Mouse (Mus musculus): Measurements from ENCODE around the gene Slfn14. TPM values are rescaled to one million over a fixed set of nuclear protein-coding genes. Genes with fewer than 3 reads are reported as not detected.
A peak's percentile ranks its signal among the peaks of the same experiment; 100 is the strongest.
"Not testable (repeated sequence)": the region's sequence is repeated elsewhere in the genome, so short reads cannot be mapped to it uniquely, and the experiment has no call there.

The Slfn14 gene
- polyA plus RNA-seq, 1 experiment: 24.0 TPM

DNA sequence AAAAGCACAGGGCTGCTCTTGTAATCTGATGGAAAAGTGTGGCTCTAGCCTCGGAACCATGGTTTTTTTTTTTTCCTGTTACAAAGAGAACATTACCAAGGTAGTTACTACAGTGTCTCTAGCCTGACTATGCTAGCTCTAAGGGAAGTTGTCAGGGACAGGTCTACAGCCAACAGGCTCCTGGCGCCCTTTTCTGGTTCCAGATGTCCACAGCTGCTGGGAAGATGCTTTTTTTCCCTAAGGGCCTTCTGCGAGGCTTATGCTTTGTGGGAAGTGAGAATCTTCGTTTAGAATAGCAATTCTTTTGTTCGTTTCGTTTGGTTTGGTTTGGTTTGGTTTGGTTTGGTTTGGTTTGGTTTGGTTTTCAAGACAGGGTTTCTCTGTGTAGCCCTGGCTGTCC lies 6.8 kb downstream of the Slfn14 start:
- TF ChIP-seq POLR2A (IDR thresholded peaks at IDR 0.05; ENCODE audit: borderline replicate concordance, control insufficient read depth, low read depth, low read length) (no peak), CTCF (IDR thresholded peaks at IDR 0.05; ENCODE audit: control insufficient read depth, insufficient read depth, low read length) (no peak)
- WGBS: 76% methylated on average over 6 of the region's 6 CpGs
- Histone ChIP-seq H3K27ac (ENCODE audit: control insufficient read depth, insufficient read depth, low read depth, low read length, poor library complexity) (no peak overlapping the region), H3K4me1 (ENCODE audit: control insufficient read depth, insufficient read depth, low read length) (no peaks in the 10 kb centered on the region; the same call in 1 of the 2 replicates), H3K4me3 (replicated peaks; ENCODE audit: control insufficient read depth, low read depth, low read length) (no peak overlapping the region)

GRCm38 (mm10) chr11:83279024-83279423 lies 7.5 kb downstream of the Slfn14 start:
- Histone ChIP-seq H3K27ac (ENCODE audit: control insufficient read depth, insufficient read depth, low read depth, low read length, poor library complexity) (no peak overlapping the region), H3K4me3 (replicated peaks; ENCODE audit: control insufficient read depth, low read depth, low read length) (no peak overlapping the region), H3K4me1 (ENCODE audit: control insufficient read depth, insufficient read depth, low read length) (no peaks in the 10 kb centered on the region; the same call in 1 of the 2 replicates)
- WGBS: 86% methylated on average over 4 of the region's 4 CpGs
- TF ChIP-seq POLR2A (IDR thresholded peaks at IDR 0.05; ENCODE audit: borderline replicate concordance, control insufficient read depth, low read depth, low read length): no peak
- TF ChIP-seq CTCF (IDR thresholded peaks at IDR 0.05; ENCODE audit: control insufficient read depth, insufficient read depth, low read length): no peak

DNA sequence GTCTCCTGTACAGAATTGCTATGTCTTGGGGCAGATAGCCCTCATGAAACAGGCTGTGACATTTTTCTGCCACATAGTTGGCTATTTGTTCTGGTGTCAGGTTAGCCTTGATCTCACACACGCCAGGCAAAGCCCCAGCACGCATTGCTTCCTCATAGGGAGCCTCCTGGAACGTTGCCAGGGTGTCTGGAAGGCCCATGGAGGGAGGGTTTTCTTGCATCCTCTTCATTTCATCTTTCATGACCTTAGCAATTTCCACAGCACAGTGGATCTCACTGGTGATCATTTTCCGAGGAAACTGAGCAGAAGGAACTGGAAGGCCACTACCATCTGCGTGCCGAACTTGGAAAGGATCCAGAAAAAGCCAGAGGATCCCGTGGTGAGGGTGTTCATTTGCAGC lies 10.3 kb downstream of the Slfn14 start:
- 71% methylated on average over 7 of the region's 7 CpGs for WGBS
- no peak for TF ChIP-seq CTCF (IDR thresholded peaks at IDR 0.05; ENCODE audit: control insufficient read depth, insufficient read depth, low read length)
- TF ChIP-seq POLR2A (IDR thresholded peaks at IDR 0.05; ENCODE audit: borderline replicate concordance, control insufficient read depth, low read depth, low read length): no peak
- Histone ChIP-seq H3K27ac (ENCODE audit: control insufficient read depth, insufficient read depth, low read depth, low read length, poor library complexity) (no peak overlapping the region), H3K4me1 (ENCODE audit: control insufficient read depth, insufficient read depth, low read length) (no peaks in the 10 kb centered on the region), H3K4me3 (replicated peaks; ENCODE audit: control insufficient read depth, low read depth, low read length) (no peak overlapping the region)

- no peak for TF ChIP-seq CTCF (IDR thresholded peaks at IDR 0.05; ENCODE audit: control insufficient read depth, insufficient read depth, low read length)
- no peak for TF ChIP-seq POLR2A (IDR thresholded peaks at IDR 0.05; ENCODE audit: borderline replicate concordance, control insufficient read depth, low read depth, low read length)
- H3K4me3 ChIP-seq (replicated peaks; ENCODE audit: control insufficient read depth, low read depth, low read length): no peak overlapping the region
- 18% methylated on average over 2 of the region's 2 CpGs for WGBS
- no peaks in the 10 kb centered on the region for H3K4me1 ChIP-seq (ENCODE audit: control insufficient read depth, insufficient read depth, low read length)
- H3K27ac ChIP-seq (ENCODE audit: control insufficient read depth, insufficient read depth, low read depth, low read length, poor library complexity): no peak overlapping the region
Measured at GRCm38 (mm10) chr11:83271951-83272843, 14.3 kb downstream of the Slfn14 start.

GRCm38 (mm10) chr11:83271151-83271950 lies 15.2 kb downstream of the Slfn14 start:
- 0% methylated on average over 26 of the region's 26 CpGs for WGBS
- H3K27ac ChIP-seq (ENCODE audit: control insufficient read depth, insufficient read depth, low read depth, low read length, poor library complexity): peak overlapping the region; percentile 59; the same call in 1 of the 2 replicates
- no peaks in the 10 kb centered on the region for H3K4me1 ChIP-seq (ENCODE audit: control insufficient read depth, insufficient read depth, low read length)
- TF ChIP-seq POLR2A (IDR thresholded peaks at IDR 0.05; ENCODE audit: borderline replicate concordance, control insufficient read depth, low read depth, low read length) (no peak), CTCF (IDR thresholded peaks at IDR 0.05; ENCODE audit: control insufficient read depth, insufficient read depth, low read length) (no peak)
- H3K4me3 ChIP-seq (replicated peaks; ENCODE audit: control insufficient read depth, low read depth, low read length): peak overlapping the region; percentile 98

GRCm38 (mm10) chr11:83270842-83271150 lies 15.7 kb downstream of the Slfn14 start:
- peak overlapping the region; percentile 59; the same call in 1 of the 2 replicates for H3K27ac ChIP-seq (ENCODE audit: control insufficient read depth, insufficient read depth, low read depth, low read length, poor library complexity)
- H3K4me1 ChIP-seq (ENCODE audit: control insufficient read depth, insufficient read depth, low read length): no peaks in the 10 kb centered on the region
- WGBS: 5% methylated on average over 6 of the region's 6 CpGs

GRCm38 (mm10) chr11:83263146-83263545 lies 23.4 kb downstream of the Slfn14 start:
- no peak for TF ChIP-seq POLR2A (IDR thresholded peaks at IDR 0.05; ENCODE audit: borderline replicate concordance, control insufficient read depth, low read depth, low read length)
- 0 out of 2 replicates have a peak, but pooled peaks have one; percentile 2 for TF ChIP-seq CTCF (IDR thresholded peaks at IDR 0.05; ENCODE audit: control insufficient read depth, insufficient read depth, low read length)
- Histone ChIP-seq H3K4me3 (replicated peaks; ENCODE audit: control insufficient read depth, low read depth, low read length) (no peak overlapping the region), H3K4me1 (ENCODE audit: control insufficient read depth, insufficient read depth, low read length) (no peaks in the 10 kb centered on the region; the same call in 1 of the 2 replicates), H3K27ac (ENCODE audit: control insufficient read depth, insufficient read depth, low read depth, low read length, poor library complexity) (peak overlapping the region; percentile 61)
- WGBS: 33% methylated on average over 3 of the region's 3 CpGs

More at GRCm38 (mm10) chr11:83270842-83271150, 15.7 kb downstream of the Slfn14 start:
- TF ChIP-seq CTCF (IDR thresholded peaks at IDR 0.05; ENCODE audit: control insufficient read depth, insufficient read depth, low read length) (no peak), POLR2A (IDR thresholded peaks at IDR 0.05; ENCODE audit: borderline replicate concordance, control insufficient read depth, low read depth, low read length) (no peak)
- H3K4me3 ChIP-seq (replicated peaks; ENCODE audit: control insufficient read depth, low read depth, low read length): peak overlapping the region; percentile 98

GRCm38 (mm10) chr11:83262673-83263072 lies 23.9 kb downstream of the Slfn14 start:
- Histone ChIP-seq H3K4me1 (ENCODE audit: control insufficient read depth, insufficient read depth, low read length) (no peaks in the 10 kb centered on the region; the same call in 1 of the 2 replicates), H3K4me3 (replicated peaks; ENCODE audit: control insufficient read depth, low read depth, low read length) (no peak overlapping the region), H3K27ac (ENCODE audit: control insufficient read depth, insufficient read depth, low read depth, low read length, poor library complexity) (peak overlapping the region; percentile 61; the same call in 1 of the 2 replicates)
- TF ChIP-seq CTCF (IDR thresholded peaks at IDR 0.05; ENCODE audit: control insufficient read depth, insufficient read depth, low read length): no peak
- no peak for TF ChIP-seq POLR2A (IDR thresholded peaks at IDR 0.05; ENCODE audit: borderline replicate concordance, control insufficient read depth, low read depth, low read length)
- WGBS: 81% methylated on average over 1 of the region's 1 CpGs

- 58% methylated on average over 5 of the region's 5 CpGs for WGBS
- not testable (repeated sequence) for H3K4me3 ChIP-seq (replicated peaks; ENCODE audit: control insufficient read depth, low read depth, low read length); H3K4me1 ChIP-seq (ENCODE audit: control insufficient read depth, insufficient read depth, low read length); H3K27ac ChIP-seq (ENCODE audit: control insufficient read depth, insufficient read depth, low read depth, low read length, poor library complexity)
Measured at GRCm38 (mm10) chr11:83257211-83257610, 29.3 kb downstream of the Slfn14 start.
